Mouse (Mus musculus): ENCODE results near the gene Aff1. TPM values are rescaled to one million over a fixed set of nuclear protein-coding genes. Genes with fewer than 3 reads are reported as not detected.

Gene Aff1
- 2.3 and 3.3 TPM in 2 replicates for polyA plus RNA-seq (2015; fragmentation: Nextera tagmentation; extraction: Ambion mirVana)

GRCm38 (mm10) chr5:103691624-103692530, at the start of gene Aff1:
Gene Aff1 (plus strand): TSS chr5:103692374.
- Histone ChIP-seq H3K9ac (peak within 1 kb of the TSS; percentile 65), H3K9me3 (no peaks in the 10 kb centered on the region), H3K4me2 (peak within 1 kb of the TSS; percentile 97), H3K27ac (replicated peaks) (no peak within 1 kb of the TSS), H3K4me3 (peak within 1 kb of the TSS; percentile 56), H3K4me1 (replicated peaks) (peaks cover 23% of the 10 kb centered on the region), H3K36me3 (no peaks in the 10 kb centered on the region), H3K27me3 (peaks cover 34% of the 10 kb centered on the region)
- 5% methylated on average over 50 of the region's 50 CpGs for WGBS
- peak; percentile 92 for ATAC-seq (ENCODE audit: low read depth)

GRCm38 (mm10) chr5:103644167-103644566, 48.0 kb upstream of the Aff1 start:
- Histone ChIP-seq H3K36me3 (no peaks in the 10 kb centered on the region), H3K27me3 (no peaks in the 10 kb centered on the region), H3K4me3 (no peak overlapping the region), H3K9ac (no peak overlapping the region), H3K9me3 (no peaks in the 10 kb centered on the region), H3K4me2 (no peak overlapping the region), H3K27ac (replicated peaks) (no peak overlapping the region), H3K4me1 (replicated peaks) (no peaks in the 10 kb centered on the region)
- no peak for ATAC-seq (ENCODE audit: low read depth)
- 93% methylated on average over 1 of the region's 1 CpGs for WGBS

GRCm38 (mm10) chr5:103647320-103647719, 44.9 kb upstream of the Aff1 start:
- no peak overlapping the region for H3K9ac ChIP-seq
- ATAC-seq (ENCODE audit: low read depth): no peak
- no peaks in the 10 kb centered on the region for H3K27me3 ChIP-seq
- H3K4me1 ChIP-seq (replicated peaks): no peaks in the 10 kb centered on the region
- WGBS: 86% methylated on average over 3 of the region's 3 CpGs
- no peak overlapping the region for H3K27ac ChIP-seq (replicated peaks)
- no peak overlapping the region for H3K4me2 ChIP-seq
- no peak overlapping the region for H3K4me3 ChIP-seq
- H3K36me3 ChIP-seq: no peaks in the 10 kb centered on the region
- no peaks in the 10 kb centered on the region for H3K9me3 ChIP-seq

- no peaks in the 10 kb centered on the region for H3K9me3 ChIP-seq
Observed at GRCm38 (mm10) chr5:103654225-103654624, 37.9 kb upstream of the Aff1 start.

GRCm38 (mm10) chr5:103654780-103655179, 37.4 kb upstream of the Aff1 start:
- ATAC-seq (ENCODE audit: low read depth): peak; percentile 50; the same call in 1 of the 2 replicates
- WGBS: 46% methylated on average over 4 of the region's 4 CpGs

More at GRCm38 (mm10) chr5:103654225-103654624, 37.9 kb upstream of the Aff1 start:
- Histone ChIP-seq H3K36me3 (no peaks in the 10 kb centered on the region), H3K4me3 (no peak overlapping the region), H3K9ac (no peak overlapping the region), H3K27me3 (0 out of 2 replicates have a peak, but pooled peaks cover 9% of the 10 kb centered on the region), H3K4me2 (no peak overlapping the region), H3K4me1 (replicated peaks) (peaks cover 13% of the 10 kb centered on the region), H3K27ac (replicated peaks) (no peak overlapping the region)
- WGBS: 27% methylated on average over 6 of the region's 6 CpGs
- no peak for ATAC-seq (ENCODE audit: low read depth)

DNA sequence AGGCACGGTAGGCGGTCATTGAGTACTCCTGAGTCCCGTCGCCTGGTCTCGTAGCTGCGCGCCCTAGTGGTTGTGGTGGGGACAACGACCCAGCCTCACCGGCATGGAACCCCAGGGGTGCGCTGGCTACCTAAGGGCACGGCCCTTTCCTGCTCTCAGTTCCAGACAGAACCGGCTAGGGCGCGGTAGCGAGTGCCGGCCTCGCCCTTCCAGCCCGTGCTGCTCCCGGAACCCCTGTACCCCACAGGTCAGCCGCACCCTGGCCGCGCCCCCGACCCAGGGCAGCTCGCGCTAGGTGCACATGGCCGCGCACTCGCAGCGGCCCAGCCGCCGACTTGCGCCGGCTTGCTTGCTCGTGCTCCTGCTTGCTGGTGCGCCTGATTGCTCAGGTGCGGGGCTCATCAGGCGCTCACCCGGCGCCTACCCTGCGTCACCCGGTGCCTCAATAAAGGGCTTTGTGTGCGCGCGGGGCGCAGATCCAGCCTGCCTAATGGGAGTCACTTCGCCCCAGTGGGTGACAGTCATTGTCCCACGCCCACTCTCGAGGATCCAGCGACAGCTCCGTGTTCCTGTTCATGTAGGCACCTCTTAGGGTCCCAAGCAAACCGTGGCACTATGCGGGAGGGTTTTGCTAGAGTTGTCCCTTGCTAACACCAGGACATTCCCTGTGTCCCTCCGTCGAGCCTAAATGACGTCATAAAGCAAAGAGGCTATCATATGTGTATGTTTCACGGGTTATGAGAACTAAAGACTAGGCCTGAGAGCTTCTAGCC, 36.6 kb upstream of the Aff1 start, which contains the start of gene 1700016H13Rik:
Gene 1700016H13Rik, minus strand, starts transcription at position 665 of the 773 bp plus-strand sequence.
- 0 out of 2 replicates have a peak, but pooled peaks cover 9% of the 10 kb centered on the region for H3K27me3 ChIP-seq
- H3K9me3 ChIP-seq: no peaks in the 10 kb centered on the region
- H3K4me1 ChIP-seq (replicated peaks): peaks cover 13% of the 10 kb centered on the region
- WGBS: under 1% methylated on average over 54 of the region's 56 CpGs
- peak; percentile 82 for ATAC-seq (ENCODE audit: low read depth)
- H3K4me2 ChIP-seq: peak within 1 kb of the TSS; percentile 95
- H3K36me3 ChIP-seq: no peaks in the 10 kb centered on the region
- peak within 1 kb of the TSS; percentile 57 for H3K4me3 ChIP-seq
- H3K9ac ChIP-seq: peak within 1 kb of the TSS; percentile 79
- H3K27ac ChIP-seq (replicated peaks): no peak within 1 kb of the TSS

More at GRCm38 (mm10) chr5:103654780-103655179, 37.4 kb upstream of the Aff1 start:
- Histone ChIP-seq H3K4me3 (peak overlapping the region; percentile 57), H3K27ac (replicated peaks) (no peak overlapping the region), H3K9me3 (no peaks in the 10 kb centered on the region), H3K4me2 (peak overlapping the region; percentile 95), H3K27me3 (0 out of 2 replicates have a peak, but pooled peaks cover 9% of the 10 kb centered on the region), H3K4me1 (replicated peaks) (peaks cover 13% of the 10 kb centered on the region), H3K36me3 (no peaks in the 10 kb centered on the region), H3K9ac (no peak overlapping the region)

DNA sequence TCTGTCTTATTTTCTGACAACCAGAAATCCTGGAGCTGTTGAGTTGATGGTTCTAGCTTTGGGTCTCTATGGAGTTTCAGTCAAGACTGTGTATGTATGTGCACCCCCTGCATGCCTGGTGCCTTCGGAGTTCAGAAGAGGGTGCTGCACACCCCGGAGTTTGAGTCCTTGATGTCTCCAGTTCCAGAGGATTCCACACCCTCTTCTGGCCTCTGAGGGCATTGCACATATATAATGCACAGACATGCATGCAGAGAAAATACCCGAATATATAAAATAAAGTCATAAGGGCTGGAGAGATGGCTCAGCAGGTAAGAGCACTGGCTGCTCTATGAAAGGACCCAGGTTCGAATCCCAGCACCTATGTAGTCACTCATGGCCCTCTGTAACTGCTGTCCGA, 33.3 kb upstream of the Aff1 start:
- H3K27ac ChIP-seq (replicated peaks): no peak overlapping the region
- no peak overlapping the region for H3K4me3 ChIP-seq
- 0 out of 2 replicates have a peak, but pooled peaks cover 9% of the 10 kb centered on the region for H3K27me3 ChIP-seq
- WGBS: 75% methylated on average over 5 of the region's 5 CpGs
- no peak overlapping the region for H3K4me2 ChIP-seq
- no peaks in the 10 kb centered on the region for H3K36me3 ChIP-seq
- no peak overlapping the region for H3K9ac ChIP-seq
- H3K4me1 ChIP-seq (replicated peaks): peaks cover 13% of the 10 kb centered on the region
- H3K9me3 ChIP-seq: no peaks in the 10 kb centered on the region
- no peak for ATAC-seq (ENCODE audit: low read depth)

DNA sequence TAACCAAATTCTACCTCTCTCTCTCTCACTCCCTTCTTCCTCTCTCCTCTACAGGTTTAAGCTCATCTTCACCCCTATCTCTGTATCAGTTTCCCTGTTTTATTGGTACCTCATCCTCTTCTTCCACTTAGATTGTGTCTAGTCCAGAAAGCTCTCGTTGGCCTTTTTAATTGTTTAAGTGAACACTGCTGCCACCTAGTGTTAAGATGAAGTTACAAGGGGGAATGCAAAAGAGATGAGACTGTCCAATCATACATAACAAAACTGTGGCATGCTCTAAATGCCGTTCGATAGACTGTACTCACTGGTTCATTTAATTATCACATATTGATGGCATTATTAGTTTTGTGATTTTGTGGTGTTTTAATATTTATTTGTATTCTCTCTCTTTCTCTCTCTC, 32.6 kb upstream of the Aff1 start:
- 36% methylated on average over 3 of the region's 3 CpGs for WGBS
- peaks cover 12% of the 10 kb centered on the region for H3K4me1 ChIP-seq (replicated peaks)

DNA sequence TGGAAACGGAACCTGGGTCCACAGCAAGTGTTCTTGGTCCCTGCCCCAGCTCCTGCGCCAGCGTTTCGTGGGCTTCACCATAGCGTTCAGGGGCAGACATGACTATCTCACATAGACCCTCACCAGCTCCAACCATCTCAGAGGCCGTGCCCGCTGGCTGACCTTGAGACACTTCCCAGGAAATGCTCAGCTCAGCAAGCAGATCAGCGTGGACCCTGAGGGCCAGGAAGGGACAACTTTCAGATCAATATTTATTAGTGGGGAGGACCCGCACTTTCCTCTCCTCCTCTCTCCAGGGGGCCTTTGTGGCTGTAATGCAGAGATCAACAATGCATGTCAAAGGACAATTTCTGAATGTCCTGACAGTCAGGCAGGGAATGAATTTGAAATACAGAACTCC, 27.2 kb upstream of the Aff1 start:
- H3K4me2 ChIP-seq: no peak overlapping the region
- no peak overlapping the region for H3K27ac ChIP-seq (replicated peaks)
- H3K4me3 ChIP-seq: no peak overlapping the region
- no peak for ATAC-seq (ENCODE audit: low read depth)
- H3K36me3 ChIP-seq: no peaks in the 10 kb centered on the region
- H3K9ac ChIP-seq: no peak overlapping the region
- no peaks in the 10 kb centered on the region for H3K4me1 ChIP-seq (replicated peaks)
- H3K27me3 ChIP-seq: no peaks in the 10 kb centered on the region
- no peaks in the 10 kb centered on the region for H3K9me3 ChIP-seq
- WGBS: 60% methylated on average over 9 of the region's 9 CpGs

More for the DNA sequence above, 32.6 kb upstream of the Aff1 start:
- Histone ChIP-seq H3K36me3 (no peaks in the 10 kb centered on the region), H3K9ac (no peak overlapping the region), H3K4me3 (no peak overlapping the region), H3K9me3 (no peaks in the 10 kb centered on the region), H3K4me2 (no peak overlapping the region), H3K27me3 (0 out of 2 replicates have a peak, but pooled peaks cover 9% of the 10 kb centered on the region), H3K27ac (replicated peaks) (no peak overlapping the region)
- ATAC-seq (ENCODE audit: low read depth): no peak

GRCm38 (mm10) chr5:103665876-103666275, 26.3 kb upstream of the Aff1 start:
- Histone ChIP-seq H3K4me1 (replicated peaks) (no peaks in the 10 kb centered on the region), H3K9ac (no peak overlapping the region), H3K4me2 (no peak overlapping the region), H3K9me3 (no peaks in the 10 kb centered on the region), H3K4me3 (no peak overlapping the region), H3K27me3 (no peaks in the 10 kb centered on the region), H3K27ac (replicated peaks) (no peak overlapping the region), H3K36me3 (no peaks in the 10 kb centered on the region)
- no peak for ATAC-seq (ENCODE audit: low read depth)
- 68% methylated on average over 2 of the region's 2 CpGs for WGBS

DNA sequence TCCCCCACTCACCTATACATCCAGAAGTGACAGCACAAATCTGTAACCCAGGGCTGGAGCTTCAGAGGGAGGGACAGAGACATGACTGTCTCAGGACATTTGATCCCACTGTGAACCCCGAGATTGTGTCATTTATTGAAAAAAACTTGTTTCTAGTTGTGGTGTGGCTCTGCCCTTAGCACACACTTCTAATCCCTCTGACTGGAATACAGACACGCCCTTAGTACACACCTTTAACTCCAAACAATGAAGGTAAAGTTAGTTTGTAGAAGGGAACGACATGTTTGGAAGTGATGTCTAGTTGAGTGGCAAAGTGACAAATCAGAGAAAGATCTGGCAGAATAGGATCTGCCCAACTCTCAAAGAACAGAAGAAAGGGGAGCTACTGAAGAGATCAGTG, 20.3 kb upstream of the Aff1 start:
- H3K36me3 ChIP-seq: no peaks in the 10 kb centered on the region
- H3K4me1 ChIP-seq (replicated peaks): no peaks in the 10 kb centered on the region
- no peak overlapping the region for H3K27ac ChIP-seq (replicated peaks)
- no peaks in the 10 kb centered on the region for H3K9me3 ChIP-seq
- no peak overlapping the region for H3K4me3 ChIP-seq
- WGBS: 77% methylated on average over 3 of the region's 3 CpGs
- no peak for ATAC-seq (ENCODE audit: low read depth)
- H3K9ac ChIP-seq: no peak overlapping the region
- H3K27me3 ChIP-seq: no peaks in the 10 kb centered on the region
- H3K4me2 ChIP-seq: no peak overlapping the region

GRCm38 (mm10) chr5:103673611-103674010, 18.6 kb upstream of the Aff1 start:
- Histone ChIP-seq H3K4me3 (no peak overlapping the region), H3K36me3 (no peaks in the 10 kb centered on the region), H3K9ac (no peak overlapping the region), H3K27ac (replicated peaks) (no peak overlapping the region), H3K27me3 (no peaks in the 10 kb centered on the region), H3K4me1 (replicated peaks) (no peaks in the 10 kb centered on the region), H3K4me2 (no peak overlapping the region), H3K9me3 (no peaks in the 10 kb centered on the region)
- no peak for ATAC-seq (ENCODE audit: low read depth)
- WGBS: 85% methylated on average over 4 of the region's 4 CpGs
